Mouse (Mus musculus) liver, postnatal 0 days (tissue): ENCODE measurements around the gene Vps4a.

Experiments used
- CTCF ChIP-seq: sonication (generic); IDR thresholded peaks from 2 replicates; pipeline ENCODE4 v1.5.1; 2016; ENCODE audit warnings: antibody characterized with exemption, low read depth
- EP300 ChIP-seq: IDR thresholded peaks from 2 replicates; pipeline ENCODE4 v1.6.1; 2016; ENCODE audit warnings: antibody characterized with exemption, low read depth, mild to moderate bottlenecking

DNA sequence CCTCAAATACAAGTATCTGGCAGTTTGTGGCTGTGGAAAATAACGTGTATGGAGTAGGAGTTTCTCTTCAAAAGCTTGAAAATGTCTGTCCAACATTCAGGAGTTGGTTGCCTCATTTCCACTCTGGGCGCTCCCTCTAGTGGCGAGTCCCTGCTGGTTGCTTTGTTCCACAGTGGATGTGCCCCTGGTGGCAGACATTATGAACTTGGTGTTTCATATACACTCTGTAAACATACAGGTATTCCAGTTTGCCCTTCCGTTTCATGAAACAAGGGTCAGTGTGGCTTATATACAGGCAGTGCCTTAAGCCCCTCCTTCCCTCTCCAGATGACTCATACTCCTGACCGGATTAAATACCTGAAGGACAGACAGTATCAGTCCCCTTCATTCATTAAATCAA, 28.5 kb upstream of the Vps4a start:
- peak; percentile 99 for TF ChIP-seq CTCF
- TF ChIP-seq EP300, result no peak
